Mouse (Mus musculus): ENCODE results near the gene Pdcd2.

Gene Pdcd2

GRCm38 (mm10) chr17:15497882-15498752 is 29.0 kb downstream of the Pdcd2 start:
- DNase-seq: peak; percentile 97

- DNase-seq: no peak
Measured at GRCm38 (mm10) chr17:15490542-15490941, 36.6 kb downstream of the Pdcd2 start.

- no peak for DNase-seq
Measured at GRCm38 (mm10) chr17:15472671-15473070, 54.4 kb downstream of the Pdcd2 start.

Measured in right cerebral cortex, postnatal 4 days (tissue).